Mouse (Mus musculus) CH12.LX (cell line): ENCODE data around the gene Srpx.

Experiments
- CHD2 ChIP-seq: IDR thresholded peaks from 2 replicates; pipeline ENCODE4 v1.6.1; 2011; ENCODE audit warnings: low read length, improper control_type of control experiment
- CTCF ChIP-seq, 2 experiments: IDR thresholded peaks in 1 of 2; conservative IDR thresholded peaks in 1 of 2; 2 replicates each; pipeline ENCODE4 v1.5.1; 2011 to 2012; ENCODE audit warnings: low read depth in 2 of 2, low read length in 2 of 2, improper control_type of control experiment in 1 of 2, inconsistent platforms in 1 of 2, mild to moderate bottlenecking in 1 of 2, moderate library complexity in 1 of 2
- EP300 ChIP-seq: IDR thresholded peaks from 2 replicates; pipeline ENCODE4 v1.6.1; 2011; ENCODE audit warnings: low read length, improper control_type of control experiment
- KAT2A ChIP-seq: IDR thresholded peaks from 2 replicates; pipeline ENCODE4 v1.6.1; 2012; ENCODE audit warnings: low read length, improper control_type of control experiment, inconsistent platforms; ENCODE audit not compliant: insufficient replicate concordance
- NELFE ChIP-seq: IDR thresholded peaks from 2 replicates; pipeline ENCODE4 v1.6.1; 2011; ENCODE audit warnings: low read depth, low read length, improper control_type of control experiment
- NRF1 ChIP-seq: IDR thresholded peaks from 2 replicates; pipeline ENCODE4 v1.6.1; 2014; ENCODE audit warnings: low read depth, mild to moderate bottlenecking, inconsistent platforms, low read length, improper control_type of control experiment, moderate library complexity
- POLR2A ChIP-seq: IDR thresholded peaks from 2 replicates; pipeline ENCODE4 v1.6.1; 2011; ENCODE audit warnings: low read depth, mild to moderate bottlenecking, improper control_type of control experiment, low read length
- ZC3H11A ChIP-seq: IDR thresholded peaks from 2 replicates; pipeline ENCODE4 v1.6.1; 2012; ENCODE audit warnings: low read depth, mild to moderate bottlenecking, inconsistent platforms, low read length, improper control_type of control experiment

GRCm38 (mm10) chrX:10000718-10001117, 116.8 kb downstream of the Srpx start:
- TF ChIP-seq NRF1 = no peak
- TF ChIP-seq EP300 = no peak
- no peak for TF ChIP-seq POLR2A
- no peak for TF ChIP-seq KAT2A
- TF ChIP-seq CHD2 = no peak
- no peak for TF ChIP-seq CTCF (conservative IDR thresholded peaks at IDR 0.05 in 1 of 2, IDR thresholded peaks at IDR 0.05 in 1 of 2; ENCODE audit: low read depth in 2 of 2, low read length in 2 of 2)
- no peak for TF ChIP-seq NELFE
- TF ChIP-seq ZC3H11A = no peak
